Mouse (Mus musculus) forelimb bud, embryonic 11.5 days (tissue): ENCODE results near the gene Atxn1.

Source experiments
- DNase-seq: peaks from one replicate; pipeline ENCODE4 v3.0.0-alpha.2; 2012; ENCODE audit warnings: low read depth, low spot score

Gene Atxn1

DNA sequence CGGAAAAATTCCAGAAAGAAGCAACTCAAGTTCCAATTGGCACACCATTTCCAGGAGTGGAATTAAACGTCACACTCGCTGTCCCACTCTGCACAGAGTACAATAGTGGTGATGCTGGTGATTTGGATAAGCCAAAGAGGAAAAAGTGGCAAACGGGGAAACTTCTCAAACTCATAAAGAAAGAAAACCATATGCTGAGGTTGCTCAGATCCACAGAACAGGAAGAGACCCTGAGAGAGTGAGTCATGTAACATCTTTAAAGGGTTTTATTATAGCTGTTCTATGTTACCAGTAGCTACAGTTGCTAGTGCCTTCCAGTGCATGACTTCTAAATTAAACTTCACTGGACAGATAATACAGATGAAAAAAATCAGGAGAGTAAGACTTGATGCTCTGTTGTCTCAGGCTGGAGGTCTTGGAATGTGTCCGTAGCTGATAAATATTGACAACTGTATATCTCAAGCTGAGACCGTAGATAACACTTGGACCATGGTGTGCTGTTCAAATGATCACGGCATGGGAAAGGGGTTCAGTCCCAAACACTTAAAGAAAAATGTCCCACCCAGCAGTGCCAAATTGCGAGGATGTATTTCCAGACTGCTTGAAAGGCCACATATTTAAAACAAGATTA is 98.1 kb downstream of the Atxn1 start:
- DNase-seq: no peak

DNA sequence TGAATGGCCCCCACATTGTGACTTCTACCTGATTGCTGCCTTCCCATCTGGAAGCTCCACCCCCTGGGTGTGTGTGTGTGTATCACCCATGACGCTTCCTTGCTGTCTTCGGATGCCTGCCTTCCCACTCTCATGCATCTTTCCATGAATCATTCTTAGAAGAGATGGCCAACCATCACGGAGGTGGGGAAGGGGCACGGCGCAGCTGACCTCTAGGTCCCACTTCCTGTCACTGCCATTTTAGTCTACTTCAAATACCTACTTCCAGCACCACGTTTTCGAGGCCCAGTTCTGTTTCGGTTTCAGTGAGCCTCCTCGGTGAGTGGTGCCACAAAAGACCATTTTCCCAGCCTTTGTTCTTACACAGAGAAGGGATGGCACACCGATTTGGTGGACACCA is 99.2 kb downstream of the Atxn1 start:
- DNase-seq: no peak

DNA sequence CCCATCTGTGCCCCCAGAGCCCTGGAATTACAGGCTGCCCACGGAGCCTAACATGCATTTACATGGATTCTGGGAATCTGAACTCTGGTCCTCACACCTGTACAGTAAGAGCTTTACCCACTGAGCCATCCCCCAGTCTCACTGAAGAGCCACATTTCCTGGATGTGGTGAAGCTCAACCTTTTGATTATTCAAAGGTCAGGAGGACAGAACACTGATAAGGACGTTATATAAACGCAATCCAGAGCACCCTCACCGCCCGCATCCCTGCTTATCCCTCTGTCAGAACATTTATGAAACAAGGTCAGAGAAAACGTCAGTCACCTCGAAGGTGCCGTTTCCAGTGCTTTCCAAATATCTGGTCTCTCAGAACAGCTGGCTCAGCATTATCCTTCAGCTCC is 101.0 kb downstream of the Atxn1 start:
- DNase-seq: no peak

DNA sequence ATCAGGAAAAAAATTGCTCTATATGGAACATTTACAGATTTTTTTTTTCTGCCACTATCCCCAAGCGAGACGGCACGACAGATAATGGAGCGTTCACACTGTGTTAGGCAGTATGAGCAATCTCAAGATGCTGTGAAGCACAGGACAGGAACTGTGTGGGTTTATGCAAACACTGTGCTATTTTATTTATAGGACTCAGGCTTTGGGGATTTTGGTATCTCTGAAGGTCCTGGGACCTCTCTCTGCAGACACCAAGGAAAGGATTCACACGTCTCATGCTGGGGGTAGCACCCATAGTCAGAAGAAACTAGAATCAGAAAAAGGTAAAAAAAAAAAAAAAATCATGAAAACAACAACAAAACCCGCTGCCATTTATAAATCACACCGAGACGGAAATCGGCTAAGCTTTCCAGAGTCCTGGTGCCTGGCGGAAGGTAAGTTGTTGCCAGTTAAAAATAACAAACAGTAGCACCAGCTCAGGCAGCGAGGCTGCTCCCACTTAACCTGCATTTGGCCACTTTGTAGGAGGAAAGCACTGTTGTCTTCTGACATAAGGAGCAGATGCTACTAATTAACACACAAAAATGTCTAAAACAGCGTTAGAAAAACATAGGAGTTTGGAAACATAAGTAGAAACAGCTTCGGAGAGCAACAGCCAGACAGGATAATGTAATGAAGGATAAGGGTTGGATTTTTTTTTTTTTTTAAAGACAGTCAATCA is 102.8 kb downstream of the Atxn1 start:
- DNase-seq: no peak

DNA sequence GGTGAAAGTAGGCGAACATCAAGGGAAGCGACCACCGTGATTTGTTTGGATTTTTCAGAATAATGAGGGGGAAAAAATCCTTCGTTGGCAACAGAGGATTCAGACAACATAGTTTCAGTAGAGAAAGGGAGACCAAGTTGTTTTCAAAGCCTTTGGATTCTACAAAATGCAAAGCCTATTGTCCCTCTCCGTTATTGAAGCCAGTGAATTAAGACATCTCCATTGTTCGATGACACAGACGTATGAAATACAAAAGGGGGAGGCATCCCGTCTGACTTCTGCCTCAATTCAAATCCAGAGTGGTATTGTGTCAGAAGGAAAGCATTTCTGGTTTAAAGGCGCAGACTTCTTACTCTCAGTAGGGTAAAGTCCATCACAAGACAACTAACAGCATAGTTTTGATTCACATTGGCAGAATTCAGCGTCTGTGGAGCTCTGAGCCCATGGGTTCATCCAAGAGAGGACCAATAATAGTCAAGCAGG is 103.7 kb downstream of the Atxn1 start:
- DNase-seq: no peak

DNA sequence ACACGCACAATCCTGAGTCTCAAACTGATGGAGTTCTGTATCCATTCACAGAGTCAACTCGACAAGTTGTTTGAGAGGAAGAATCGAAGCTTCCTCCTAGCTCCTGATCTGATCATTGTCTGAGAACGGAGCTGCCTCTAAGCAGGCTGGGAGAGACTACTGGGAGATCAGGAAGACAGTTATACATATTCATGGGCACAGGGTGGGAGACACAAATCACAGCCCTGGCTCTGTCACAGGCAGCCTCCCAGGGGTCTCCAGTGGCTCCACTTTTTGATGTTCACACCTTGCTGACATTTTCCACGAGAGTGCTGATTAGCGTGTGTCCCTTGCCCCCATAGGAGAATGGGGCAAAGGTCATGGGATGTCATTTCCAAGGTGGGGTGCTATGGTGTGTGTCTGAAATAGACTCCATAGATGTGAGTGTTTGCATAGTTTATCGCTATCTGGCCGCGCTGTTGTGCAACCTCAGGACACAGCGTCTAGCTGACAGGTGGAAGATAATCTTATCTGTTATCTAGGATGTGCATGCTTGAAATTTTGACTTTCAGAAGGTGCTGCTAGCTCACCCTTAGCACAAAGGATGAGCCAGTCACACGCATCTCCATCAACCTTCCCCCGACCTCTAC is 105.6 kb downstream of the Atxn1 start:
- DNase-seq: no peak

DNA sequence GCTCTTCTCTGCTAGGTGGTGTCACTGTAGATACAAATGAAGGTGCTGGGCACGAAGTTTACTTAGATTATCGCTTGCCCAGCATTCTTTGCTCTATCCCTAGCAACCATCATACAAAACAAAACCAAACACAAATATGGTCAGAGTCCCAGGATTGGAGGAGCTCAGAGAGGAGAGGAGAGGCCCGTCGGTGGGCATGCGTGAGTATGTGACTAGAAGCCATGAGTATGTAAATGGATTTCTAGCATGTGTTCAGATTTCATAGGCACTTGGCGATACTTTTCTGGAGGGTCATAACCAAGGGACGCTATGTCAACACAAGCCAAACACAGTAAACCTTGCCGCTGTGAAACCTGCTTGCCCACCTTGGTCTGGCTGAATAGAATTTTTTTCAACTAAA is 107.4 kb downstream of the Atxn1 start:
- DNase-seq: no peak

DNA sequence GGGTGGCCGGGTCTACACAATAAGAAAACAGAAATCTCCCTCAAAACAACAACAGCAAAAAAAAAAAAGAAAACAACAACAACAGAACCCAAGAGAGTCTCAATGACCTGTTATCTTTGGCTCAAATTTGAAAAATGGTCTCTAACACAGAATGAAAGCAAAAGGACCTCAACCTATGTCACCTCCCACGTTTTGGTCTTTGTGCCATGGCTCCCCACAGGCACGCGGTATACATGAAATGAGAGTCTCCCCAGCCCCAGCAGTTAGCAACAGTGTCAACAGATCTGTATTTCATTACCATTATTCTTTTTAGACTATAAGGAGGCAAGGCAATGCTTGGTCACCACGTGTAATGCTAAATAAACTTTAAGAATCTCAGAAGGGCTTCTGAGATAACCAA is 110.3 kb downstream of the Atxn1 start:
- no peak for DNase-seq

DNA sequence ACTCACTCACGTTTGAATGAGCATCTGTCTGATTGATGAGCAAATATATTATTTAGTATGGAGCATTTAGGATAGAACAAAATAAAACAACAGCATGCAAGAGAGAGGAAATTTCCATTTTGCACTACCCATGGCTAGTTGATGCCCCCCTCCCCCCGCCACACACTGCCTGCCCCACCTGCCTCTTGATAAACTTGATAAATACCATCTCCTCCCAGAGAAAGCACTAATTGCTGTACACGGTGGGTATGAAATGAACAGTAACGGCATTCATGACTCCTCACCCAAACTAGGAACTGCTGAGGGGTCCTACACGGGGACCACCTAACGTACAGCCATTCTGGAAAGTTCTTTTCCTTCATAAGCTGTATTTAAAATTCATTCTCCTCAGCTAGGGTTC is 111.1 kb downstream of the Atxn1 start:
- no peak for DNase-seq

DNA sequence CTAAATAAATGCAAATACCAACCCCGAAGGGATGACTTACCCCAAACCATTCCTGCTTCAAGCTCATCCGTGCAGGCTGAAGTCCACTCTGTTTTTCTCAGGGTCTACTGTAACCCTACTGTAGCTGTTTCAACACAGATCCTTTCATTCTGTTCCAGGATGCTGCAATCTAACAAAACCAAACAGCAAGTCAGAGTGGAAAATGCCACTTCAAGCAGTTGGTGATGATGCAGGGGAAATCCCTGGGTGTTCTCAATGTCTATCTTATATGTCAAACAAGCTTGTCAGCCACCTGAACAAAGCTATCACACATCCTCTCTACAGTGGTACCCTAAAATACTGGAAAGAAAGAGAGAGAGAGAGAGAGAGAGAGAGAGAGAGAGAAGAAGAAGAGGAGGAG is 112.5 kb downstream of the Atxn1 start:
- DNase-seq: no peak

DNA sequence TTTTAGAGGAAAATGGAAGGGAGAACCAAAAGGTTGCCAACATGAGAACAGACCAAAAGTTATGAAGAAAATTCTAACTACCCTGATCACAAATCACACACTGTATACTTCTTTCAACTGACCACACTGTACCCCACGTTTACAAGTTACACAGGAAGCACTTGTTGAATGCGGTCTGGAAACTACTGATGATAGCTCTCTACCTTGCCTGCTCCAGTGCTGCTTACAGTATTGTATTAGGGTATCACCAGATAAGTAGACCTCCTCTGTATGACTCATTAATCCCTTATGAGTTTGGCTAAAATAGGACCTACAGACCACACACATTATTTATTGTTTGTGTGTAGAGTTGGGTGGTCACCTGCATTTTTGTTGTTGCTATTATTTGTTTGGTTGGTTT is 113.1 kb downstream of the Atxn1 start:
- no peak for DNase-seq

DNA sequence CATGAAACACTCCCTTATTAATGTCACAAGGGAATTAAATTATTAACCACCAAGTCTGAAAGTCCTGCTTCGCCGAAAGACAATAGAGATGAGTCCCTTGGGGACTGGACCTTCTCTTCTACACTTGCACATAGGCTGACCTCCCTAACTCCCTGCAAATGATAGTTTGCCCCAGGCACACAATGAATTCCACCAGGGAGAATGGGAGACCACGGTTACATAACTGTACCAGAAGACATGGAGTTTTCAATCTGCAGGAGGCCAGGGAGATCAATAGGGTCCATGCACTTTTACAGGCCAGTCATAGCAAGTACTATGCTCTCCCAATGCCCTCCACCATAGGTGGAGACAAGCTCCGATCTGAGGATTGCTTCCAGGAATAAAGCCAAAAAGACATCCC is 113.7 kb downstream of the Atxn1 start:
- DNase-seq: no peak

DNA sequence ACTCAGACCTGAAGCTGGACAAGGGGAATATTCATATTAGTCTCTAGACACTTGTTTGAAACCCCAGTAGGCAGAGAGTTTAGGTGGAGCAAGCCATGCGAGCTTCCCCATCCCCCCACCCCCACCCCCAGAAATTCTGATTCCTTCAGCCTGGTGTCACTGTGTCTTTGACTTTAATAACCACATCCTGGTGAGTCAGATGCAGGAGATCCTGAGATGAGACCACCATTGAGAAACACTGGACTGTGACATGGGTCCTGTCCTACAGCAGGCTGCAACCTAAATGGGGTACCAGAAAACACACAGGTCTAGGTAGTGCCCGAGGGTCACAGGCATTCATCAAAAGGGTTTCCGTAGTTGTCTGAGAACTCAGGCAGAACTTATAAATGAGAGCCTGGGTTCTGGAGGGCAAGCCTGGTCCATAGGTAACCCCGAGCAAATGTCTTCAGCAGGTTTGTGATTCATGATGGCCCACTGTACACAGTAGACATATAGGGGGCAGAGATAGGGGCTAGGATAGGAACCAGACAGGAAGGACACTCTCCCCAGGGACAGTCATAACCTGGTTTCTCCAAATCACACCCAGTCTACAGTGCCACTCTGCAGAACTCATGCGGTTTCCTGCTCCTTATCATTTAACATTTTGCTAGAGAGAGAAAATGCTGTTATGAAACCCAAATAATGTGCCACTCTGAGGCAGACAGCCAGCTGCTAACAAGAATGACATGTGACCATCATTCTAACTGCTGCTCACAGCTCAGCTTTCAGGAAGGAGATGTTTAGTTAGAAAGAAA is 114.4 kb downstream of the Atxn1 start:
- DNase-seq: no peak

DNA sequence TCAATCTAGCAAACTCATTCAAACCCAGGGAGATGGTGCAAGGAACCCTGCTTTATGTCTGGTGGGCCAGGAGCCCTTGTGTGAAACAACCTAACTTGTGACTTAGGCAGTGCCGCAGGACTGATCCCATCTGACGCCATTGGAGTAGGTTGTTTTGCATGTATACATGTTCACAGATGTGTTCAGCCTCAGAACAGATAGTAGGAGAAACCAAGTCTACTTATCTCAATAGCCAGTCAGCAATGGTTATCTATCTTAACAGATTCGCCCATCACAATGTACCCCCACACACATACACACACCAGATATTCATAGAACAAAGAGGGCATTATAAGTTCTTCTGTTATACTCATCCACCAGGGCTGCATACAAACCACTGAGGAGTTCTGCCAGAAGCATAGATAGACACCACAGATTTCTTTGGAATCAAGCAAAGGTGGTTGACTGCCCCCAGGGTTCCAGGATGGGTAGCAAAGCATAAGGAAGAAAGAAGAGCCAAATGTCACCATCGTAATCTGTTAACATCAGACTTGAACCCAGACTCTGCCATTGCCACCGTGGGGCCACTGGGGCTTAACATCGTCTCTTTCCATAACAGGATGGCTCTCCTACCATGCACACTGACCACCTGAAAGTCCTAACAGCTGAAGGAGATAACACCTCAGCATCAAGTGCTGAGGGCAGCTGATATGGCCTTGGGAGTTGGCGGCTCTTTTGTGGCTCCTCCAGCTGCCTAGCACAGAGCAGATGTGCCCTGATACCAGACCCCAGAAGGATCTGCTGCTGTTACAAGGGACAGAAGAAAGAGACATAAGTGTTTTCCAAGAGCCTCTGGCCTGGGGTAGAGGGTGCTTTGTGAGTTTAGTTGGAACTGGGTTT is 115.4 kb downstream of the Atxn1 start:
- DNase-seq: no peak

DNA sequence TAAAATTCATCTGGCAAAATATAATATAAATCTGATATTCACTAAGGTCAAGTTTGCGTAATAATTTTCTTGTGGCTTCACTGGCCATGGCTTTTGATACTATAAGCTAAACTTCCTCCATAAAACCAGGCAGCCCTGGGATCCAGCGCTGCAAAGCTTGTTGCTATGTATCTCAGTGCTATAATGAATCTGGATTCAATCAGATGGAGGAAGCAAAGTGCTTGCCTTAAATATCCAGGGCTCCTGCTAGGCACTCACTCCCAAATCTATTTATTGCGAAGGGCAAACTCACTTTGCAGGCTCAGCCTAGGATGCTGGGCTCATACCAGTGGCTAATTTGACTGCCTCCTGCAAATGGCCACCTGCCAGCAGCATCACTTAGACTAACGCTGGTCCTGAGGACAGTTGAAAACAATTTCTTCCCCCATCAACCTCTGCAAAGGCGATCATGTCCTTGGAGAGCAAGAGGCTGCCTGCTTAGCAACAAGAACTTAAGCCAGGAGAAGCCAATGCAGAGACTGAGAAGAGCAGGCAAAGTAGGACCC is 122.2 kb downstream of the Atxn1 start:
- DNase-seq: no peak

DNA sequence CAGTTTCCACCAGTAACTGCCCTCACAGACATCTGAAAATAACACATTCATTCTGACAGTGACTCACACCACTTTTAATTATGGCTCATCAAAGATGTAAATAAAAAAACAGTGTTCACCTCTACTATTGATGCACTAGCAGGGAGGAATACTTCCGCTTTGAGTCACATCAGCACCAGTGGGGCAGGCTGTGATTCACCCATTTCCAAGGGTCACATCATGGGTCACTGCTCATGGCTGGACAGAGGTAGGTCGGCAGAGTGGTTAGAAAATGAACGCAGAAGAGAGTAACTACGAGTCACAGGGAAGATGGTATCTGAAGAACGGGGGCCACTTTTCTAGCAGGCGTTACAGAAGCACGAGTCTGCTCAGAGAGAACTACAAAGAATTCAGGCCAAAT is 124.9 kb downstream of the Atxn1 start:
- no peak for DNase-seq

DNA sequence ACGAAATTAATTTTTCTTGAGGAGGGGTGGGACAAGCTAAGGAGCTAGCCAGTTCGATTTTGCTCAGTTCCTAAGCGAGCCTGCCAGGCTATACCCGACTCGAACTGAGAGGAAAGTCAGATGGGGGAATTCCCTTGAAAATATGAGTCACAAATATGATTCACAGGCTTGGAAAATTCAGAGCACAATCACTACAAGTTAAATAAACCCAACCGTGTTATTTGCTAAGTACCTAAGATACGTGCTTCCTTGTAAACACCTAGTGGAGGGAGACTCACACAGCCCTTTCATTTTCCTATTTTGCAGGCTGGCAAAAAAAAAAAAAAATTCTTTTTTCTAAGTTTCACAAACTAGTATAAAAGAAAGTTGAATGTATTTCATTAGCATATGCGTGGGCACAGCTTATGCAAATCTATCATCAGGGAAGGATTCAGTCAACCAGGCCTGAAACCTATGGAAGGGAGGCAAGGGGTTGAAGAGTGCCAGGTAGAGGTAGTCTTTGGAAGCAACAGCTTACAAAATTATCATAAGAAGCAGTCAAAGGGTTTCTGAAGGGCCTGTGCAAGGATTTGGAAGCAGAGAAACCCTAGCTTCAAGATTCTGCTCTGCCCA is 127.1 kb downstream of the Atxn1 start:
- no peak for DNase-seq

DNA sequence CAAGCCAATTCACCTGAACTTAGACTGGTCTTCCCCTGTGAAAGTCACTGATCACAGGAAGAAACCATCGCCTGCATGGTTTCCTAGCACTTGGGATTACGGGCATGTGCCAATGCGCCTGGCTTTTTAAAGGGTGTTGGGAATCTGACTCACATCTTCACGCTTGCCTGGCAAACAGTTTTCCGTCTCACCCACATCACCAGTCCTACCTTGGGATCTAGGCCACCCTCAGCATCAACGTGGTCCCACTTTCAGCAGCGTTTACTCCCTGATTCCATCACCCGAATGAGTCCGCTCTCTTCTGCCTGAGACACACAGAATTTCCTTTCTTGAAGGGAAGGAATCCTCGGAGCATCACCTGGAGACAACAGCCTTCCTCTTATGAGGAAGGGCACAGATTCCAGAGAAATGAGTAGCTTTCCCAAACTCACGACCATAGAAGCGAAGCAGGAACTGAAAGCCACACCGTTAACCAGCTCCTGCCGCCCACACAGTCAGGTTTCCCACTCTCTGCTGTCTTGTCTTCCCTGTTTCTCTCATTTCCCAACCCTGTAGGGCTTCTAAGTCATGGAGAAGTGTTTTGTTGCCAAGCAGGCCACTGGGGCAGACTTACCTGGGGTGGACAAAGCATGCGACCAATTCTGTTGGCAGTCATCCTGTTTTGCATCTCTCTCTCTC is 128.3 kb downstream of the Atxn1 start:
- DNase-seq: no peak

DNA sequence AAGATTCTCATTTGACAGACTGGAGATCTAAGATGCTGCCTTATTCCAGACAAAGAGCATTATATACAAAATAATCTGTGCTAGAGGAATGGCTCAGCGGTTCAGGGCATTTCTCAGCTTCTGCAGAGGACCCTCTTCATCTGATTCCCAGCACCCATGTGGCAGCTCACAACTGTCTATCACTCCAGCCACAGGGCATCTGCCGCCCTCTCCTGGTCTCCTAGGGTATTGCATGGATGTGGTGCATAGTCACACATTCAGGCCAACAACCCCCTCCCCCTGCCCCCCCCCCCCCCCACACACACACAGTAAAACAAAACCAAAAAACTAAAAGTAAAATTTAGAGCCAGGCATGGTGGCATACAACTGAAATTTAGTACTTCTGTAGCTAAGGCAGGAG is 130.5 kb downstream of the Atxn1 start:
- no peak for DNase-seq
